Mouse (Mus musculus) lung, adult 2 months (tissue): ENCODE data around the gene Slc39a9. TPM values are rescaled to one million over a fixed set of nuclear protein-coding genes. Genes with fewer than 3 reads are reported as not detected.

ENCODE experiments used
- DNase-seq: peaks from one replicate; pipeline ENCODE4 v3.0.0; 2022
- H3K4me1 ChIP-seq: fragments of 200-500 bp; 2 replicates; pipeline ENCODE4 v1.6.1; 2011; ENCODE audit warnings: low read length; ENCODE audit not compliant: control insufficient read depth, insufficient read depth
- H3K4me3 ChIP-seq: fragments of 200-500 bp; replicated peaks from 2 replicates; pipeline ENCODE3; 2011; ENCODE audit warnings: low read depth, mild to moderate bottlenecking, control low read depth, low read length; ENCODE audit errors: extremely low read depth
- CTCF ChIP-seq: fragments of 200-500 bp; IDR thresholded peaks from 2 replicates; pipeline ENCODE4 v1.5.1; 2011; ENCODE audit warnings: mild to moderate bottlenecking, low read length, control low read depth; ENCODE audit not compliant: insufficient read depth
- POLR2A ChIP-seq: fragments of 200-500 bp; IDR thresholded peaks from 2 replicates; pipeline ENCODE4 v1.6.1; 2011; ENCODE audit warnings: low read depth, mild to moderate bottlenecking, control low read depth, low read length, borderline replicate concordance; ENCODE audit errors: extremely low read depth
- WGBS: fragments of 180-500 bp; shearing (Covaris S2); methylation state at CpG from one replicate; pipeline ENCODE4 v1.1.7; 2018; 5-methylcytosine and 5-hydroxymethylcytosine counted together
- polyA plus RNA-seq: library from polyadenylated mRNA; depleted of rRNA; stranded (reverse); fragments of >200 nt; gene quantifications from 2 replicates; pipeline ENCODE4 v1.2.3, GENCODE M21; 2012; rRNA removed

Gene Slc39a9
- polyA plus RNA-seq, 1 experiment = 63.9 TPM

GRCm38 (mm10) chr12:80729758-80730530, 86.3 kb downstream of the Slc39a9 start:
- TF ChIP-seq POLR2A = no peak
- no peak for TF ChIP-seq CTCF
- Histone ChIP-seq H3K4me3 (no peak overlapping the region), H3K4me1 (peaks cover 2% of the 10 kb centered on the region; the same call in 1 of the 2 replicates)
- 44% methylated on average over 12 of the region's 12 CpGs for WGBS
- DNase-seq = peak; percentile 35

GRCm38 (mm10) chr12:80730567-80730966, 86.9 kb downstream of the Slc39a9 start:
- no peak overlapping the region for H3K4me3 ChIP-seq
- H3K4me1 ChIP-seq = peaks cover 2% of the 10 kb centered on the region; the same call in 1 of the 2 replicates
- 7% methylated on average over 9 of the region's 9 CpGs for WGBS
- DNase-seq = no peak
- TF ChIP-seq POLR2A = no peak
- TF ChIP-seq CTCF = peak; percentile 48

Other genes with a start within 250 kb of the Slc39a9 start
- 18.6 and 19.9 TPM in 2 replicates for gene Dcaf5, start 207.3 kb upstream of the Slc39a9 start, polyA plus RNA-seq
- 10.9 and 15.3 TPM in 2 replicates for gene Exd2, start 180.8 kb upstream of the Slc39a9 start, polyA plus RNA-seq
- 2.6 and 2.7 TPM in 2 replicates for gene Galnt16, start 125.6 kb upstream of the Slc39a9 start, polyA plus RNA-seq
- gene Erh, start 458 bp downstream of the Slc39a9 start, polyA plus RNA-seq = 15.2 and 20.7 TPM in 2 replicates
- gene Plekhd1, start 48.7 kb downstream of the Slc39a9 start, polyA plus RNA-seq = 20.3 and 20.5 TPM in 2 replicates
- gene Ccdc177, start 116.8 kb downstream of the Slc39a9 start, polyA plus RNA-seq = not detected in 2 replicates
- 83.3 and 102 TPM in 2 replicates for gene Susd6, start 146.6 kb downstream of the Slc39a9 start, polyA plus RNA-seq